ENCODE assay signal across 12 mouse cellular contexts in genomic region chr8:93919916-93920589, GRCm38 (mm10).
DNase-seq lines count a peak whose midpoint lies in the region; ATAC-seq and TF ChIP-seq lines count a peak whose summit lies in the region.
"Had no signal": no experiment of that assay in that cellular context is flagged by ENCODE, and none has a peak within 500 bp of the region (broad histone marks: within the 10 kb centered on the region; RNA-seq: fewer than 3 reads in every experiment).

No protein-coding gene starts in this region.

- DNase-seq in cerebellum, adult 11 months = peak; percentile 64
- peak; percentile 93 for DNase-seq in brain, embryonic 14.5 days (ENCODE audit: low read depth)
- no peak for DNase-seq in right cerebral cortex, postnatal 25 days
- DNase-seq in adrenal gland, postnatal 14 days = no peak
- DNase-seq: kidney, adult 8-10 months; lung, postnatal 4 days; right cerebral cortex, postnatal 14 days had no signal

- H3K36me3 ChIP-seq in forebrain, embryonic 12.5 days (replicated peaks) = peaks cover 11% of the 10 kb centered on the region
- no peaks in the 10 kb centered on the region for H3K36me3 ChIP-seq in intestine, embryonic 16.5 days (ENCODE audit: control insufficient read depth, insufficient read depth, low read length)

- peaks cover 95% of the 10 kb centered on the region for H3K4me1 ChIP-seq in forebrain, embryonic 12.5 days
- peaks cover 25% of the 10 kb centered on the region for H3K4me1 ChIP-seq in intestine, embryonic 16.5 days (ENCODE audit: control insufficient read depth, insufficient read depth, low read length)

- no peak overlapping the region for H3K4me3 ChIP-seq in forebrain, embryonic 12.5 days (replicated peaks)
- no peak overlapping the region for H3K4me3 ChIP-seq in intestine, embryonic 16.5 days (ENCODE audit: low read length)

- peak overlapping the region; percentile 6; the same call in 1 of the 2 replicates for H3K4me2 ChIP-seq in forebrain, embryonic 12.5 days
- no peak overlapping the region for H3K4me2 ChIP-seq in intestine, embryonic 16.5 days (ENCODE audit: low read depth, low read length)

- no peak for TF ChIP-seq CTCF in brain, embryonic 14.5 days (IDR thresholded peaks at IDR 0.05; ENCODE audit: borderline replicate concordance, extremely low read depth, insufficient read depth, insufficient read length)

- 28% methylated on average over 12 of the region's 12 CpGs for WGBS in forebrain, embryonic 12.5 days
- 49% methylated on average over 12 of the region's 12 CpGs for WGBS in intestine, embryonic 16.5 days

- peak overlapping the region; percentile 97 for H3K27ac ChIP-seq in forebrain, embryonic 12.5 days
- peak overlapping the region; percentile 20; the same call in 1 of the 2 replicates for H3K27ac ChIP-seq in intestine, embryonic 16.5 days (ENCODE audit: low read length)

- H3K27me3 ChIP-seq in forebrain, embryonic 12.5 days = no peaks in the 10 kb centered on the region
- H3K27me3 ChIP-seq in intestine, embryonic 16.5 days (replicated peaks; ENCODE audit: control insufficient read depth, insufficient read depth, low read length) = no peaks in the 10 kb centered on the region

- no peak for ATAC-seq in cerebellum, adult (ENCODE audit: insufficient number of reproducible peaks, low FRiP score, low TSS enrichment)
- ATAC-seq in forebrain, embryonic 12.5 days (ENCODE audit: low FRiP score) = no peak
- no peak for ATAC-seq in intestine, embryonic 16.5 days
- no peak for ATAC-seq in erythroid progenitor cell, adult 5-6 weeks (replicated peaks; ENCODE audit: low FRiP score, poor library complexity, severe bottlenecking)
- ATAC-seq: activated CD4-positive, CD25-positive, alpha-beta regulatory T cell, adult 4 months had no signal

- no peak for TF ChIP-seq POLR2A in brain, embryonic 14.5 days (IDR thresholded peaks at IDR 0.05; ENCODE audit: borderline replicate concordance, extremely low read depth, insufficient read depth, insufficient read length, poor library complexity, severe bottlenecking)

- H3K9ac ChIP-seq in forebrain, embryonic 12.5 days = no peak overlapping the region
- H3K9ac ChIP-seq in intestine, embryonic 16.5 days (ENCODE audit: low read depth, low read length) = no peak overlapping the region

- H3K9me3 ChIP-seq in forebrain, embryonic 12.5 days = no peaks in the 10 kb centered on the region
- no peaks in the 10 kb centered on the region for H3K9me3 ChIP-seq in intestine, embryonic 16.5 days (ENCODE audit: control insufficient read depth, low read length)

Comparison
In these comparisons a context has a peak if more than half of its experiments do, and no peak if none do; other contexts are left out.
1. DNase-seq: peak in cerebellum, adult 11 months (single experiment) and brain, embryonic 14.5 days (single experiment); none in right cerebral cortex, postnatal 25 days (single experiment) and adrenal gland, postnatal 14 days (single experiment).